Mouse (Mus musculus) left cerebral cortex, postnatal 10 days (tissue): ENCODE data around the gene Gas2l1. TPM values are rescaled to one million over a fixed set of nuclear protein-coding genes. Genes with fewer than 3 reads are reported as not detected.
A peak's percentile ranks its signal among the peaks of the same experiment; 100 is the strongest.

ENCODE experiments used
- DNase-seq, 2 experiments: peaks; one replicate each; pipeline ENCODE4 v3.0.0; 2021 to 2022; ENCODE audit warnings: low spot score in 2 of 2, mixed read lengths in 1 of 2; ENCODE audit errors: extremely low spot score in 1 of 2
- intact Hi-C: fragments of 180-260 bp; cut with DNase I; formaldehyde crosslinking; loops from one replicate; pipeline ENCODE4 v1.15.1; 2025
- total RNA-seq, 2 experiments: library from RNA; stranded (reverse); gene quantifications; 2 replicates each; pipeline ENCODE4 v1.2.3; 2021

Gene Gas2l1
- total RNA-seq, 2 experiments from 2014 or later, result 48.1 to 48.3 TPM

- no peak for DNase-seq
- intact Hi-C loops, result loop anchor here (5.0 kb wide), 1 partner anchor 39 kb away; no protein-coding TSS in a partner anchor
Observed at GRCm38 (mm10) chr11:5055945-5056938, 8.9 kb downstream of the Gas2l1 start.

- no peak for DNase-seq
- intact Hi-C loops, result loop anchor here (5.0 kb wide), 1 partner anchor 38 kb away; no protein-coding TSS in a partner anchor
Observed at GRCm38 (mm10) chr11:5054874-5055273, 10.3 kb downstream of the Gas2l1 start.

GRCm38 (mm10) chr11:5054151-5054550, 11.0 kb downstream of the Gas2l1 start:
- DNase-seq, result no peak
- intact Hi-C loops, result no loop called here

- intact Hi-C loops, result no loop called here
- no peak for DNase-seq
Observed at GRCm38 (mm10) chr11:5052200-5052854, 12.8 kb downstream of the Gas2l1 start.

- intact Hi-C loops, result no loop called here
- no peak for DNase-seq
Observed at GRCm38 (mm10) chr11:5051629-5052028, 13.5 kb downstream of the Gas2l1 start.

GRCm38 (mm10) chr11:5046321-5046926, 18.7 kb downstream of the Gas2l1 start:
- no peak for DNase-seq
- intact Hi-C loops, result no loop called here

- no peak for DNase-seq
- intact Hi-C loops, result no loop called here
Observed at GRCm38 (mm10) chr11:5042645-5043381, 22.3 kb downstream of the Gas2l1 start.

GRCm38 (mm10) chr11:5041144-5041780, 23.9 kb downstream of the Gas2l1 start:
- DNase-seq, result peak in 1 of 2 experiments; percentile 63
- intact Hi-C loops, result no loop called here

- intact Hi-C loops, result no loop called here
- DNase-seq, result no peak
Observed at GRCm38 (mm10) chr11:5040585-5040984, 24.5 kb downstream of the Gas2l1 start.

- intact Hi-C loops, result no loop called here
- no peak for DNase-seq
Observed at GRCm38 (mm10) chr11:5037146-5037854, 27.8 kb downstream of the Gas2l1 start.

GRCm38 (mm10) chr11:5035421-5035820, 29.7 kb downstream of the Gas2l1 start:
- peak; percentile 68 to 72 for DNase-seq
- intact Hi-C loops, result no loop called here

- DNase-seq, result no peak
- intact Hi-C loops, result no loop called here
Observed at GRCm38 (mm10) chr11:5033136-5033535, 32.0 kb downstream of the Gas2l1 start.

GRCm38 (mm10) chr11:5032706-5033105, 32.4 kb downstream of the Gas2l1 start:
- intact Hi-C loops, result no loop called here
- DNase-seq, result no peak

GRCm38 (mm10) chr11:5028228-5028627, 36.9 kb downstream of the Gas2l1 start:
- intact Hi-C loops, result no loop called here
- peak in 1 of 2 experiments; percentile 40 for DNase-seq

- intact Hi-C loops, result no loop called here
- DNase-seq, result no peak
Observed at GRCm38 (mm10) chr11:5025108-5025507, 40.0 kb downstream of the Gas2l1 start.

GRCm38 (mm10) chr11:5017506-5017905, 47.6 kb downstream of the Gas2l1 start:
- intact Hi-C loops, result loop anchor here (5.0 kb wide), 1 partner anchor 40 kb away; the partner anchor contains the start of gene Rasl10a
- DNase-seq, result peak in 1 of 2 experiments; percentile 53

- intact Hi-C loops, result loop anchor here (5.0 kb wide), 1 partner anchor 41 kb away; the partner anchor contains the start of gene Rasl10a
- no peak for DNase-seq
Observed at GRCm38 (mm10) chr11:5016286-5016685, 48.8 kb downstream of the Gas2l1 start.
